Mouse (Mus musculus) G1E (cell line): ENCODE results near the gene Hsd3b2.

ENCODE experiments used
- CTCF ChIP-seq: IDR thresholded peaks from 2 replicates; pipeline ENCODE4 v1.5.1; 2012; ENCODE audit warnings: low read depth, low read length, inconsistent platforms, mixed read lengths
- GATA1 ChIP-seq: IDR thresholded peaks from 2 replicates; pipeline ENCODE4 v1.6.1; 2012; ENCODE audit warnings: borderline replicate concordance, low read length, inconsistent platforms, mixed read lengths
- GATA2 ChIP-seq: IDR thresholded peaks from 2 replicates; pipeline ENCODE4 v1.6.1; 2012; ENCODE audit warnings: low read depth, low read length, inconsistent platforms, borderline replicate concordance
- TAL1 ChIP-seq: conservative IDR thresholded peaks from 2 replicates; pipeline ENCODE4 v1.6.1; 2012; ENCODE audit warnings: low read depth, low read length, inconsistent platforms, mixed read lengths

GRCm38 (mm10) chr3:98752171-98752570, 27.8 kb upstream of the Hsd3b2 start:
- TF ChIP-seq CTCF (no peak), GATA2 (no peak), TAL1 (no peak), GATA1 (no peak)
